Mouse (Mus musculus): Measurements from ENCODE around the gene Rpf1. TPM values are rescaled to one million over a fixed set of nuclear protein-coding genes. Genes with fewer than 3 reads are reported as not detected.

The Rpf1 gene
- 27.3 and 41.5 TPM in 2 replicates for polyA plus RNA-seq (2012; rRNA removed)
- 46.2 and 47.5 TPM in 2 replicates for polyA plus RNA-seq (2014; fragmentation: Nextera tagmentation; extraction: Ambion mirVana)

- under 1% methylated on average over 40 of the region's 82 CpGs for WGBS
These were observed at the start of gene Rpf1 for GRCm38 (mm10) chr3:146520798-146521651. TSS of gene Rpf1 (minus strand) at chr3:146521429.

GRCm38 (mm10) chr3:146570939-146571338 lies 49.7 kb upstream of the Rpf1 start:
- ATAC-seq (ENCODE audit: low FRiP score, low read depth) (no peak), DNase-seq (ENCODE audit: low spot score) (no peak)
- Histone ChIP-seq H3K4me2 (replicated peaks; ENCODE audit: low read depth, low read length, severe bottlenecking) (no peak overlapping the region), H3K4me1 (ENCODE audit: control insufficient read depth, insufficient read depth, low read length) (no peaks in the 10 kb centered on the region), H3K27ac (replicated peaks; ENCODE audit: low read depth, low read length) (no peak overlapping the region), H3K4me3 (replicated peaks; ENCODE audit: low read length) (no peak overlapping the region), H3K36me3 (ENCODE audit: control insufficient read depth, insufficient read depth, low read length) (no peaks in the 10 kb centered on the region), H3K27me3 (ENCODE audit: control insufficient read depth, insufficient read depth, low read length) (no peaks in the 10 kb centered on the region), H3K9me3 (ENCODE audit: control insufficient read depth, low read length) (no peaks in the 10 kb centered on the region), H3K9ac (ENCODE audit: low read depth, low read length, severe bottlenecking) (no peak overlapping the region)
- TF ChIP-seq POLR2A (IDR thresholded peaks at IDR 0.05; ENCODE audit: borderline replicate concordance, extremely low read depth, insufficient read depth, insufficient read length): no peak
- 89% methylated on average over 6 of the region's 6 CpGs for WGBS

More at GRCm38 (mm10) chr3:146520798-146521651, at the start of gene Rpf1:
- Histone ChIP-seq H3K9ac (ENCODE audit: low read depth, low read length, severe bottlenecking) (peak within 1 kb of the TSS; percentile 90), H3K36me3 (ENCODE audit: control insufficient read depth, insufficient read depth, low read length) (peaks cover 19% of the 10 kb centered on the region), H3K27me3 (ENCODE audit: control insufficient read depth, insufficient read depth, low read length) (no peaks in the 10 kb centered on the region), H3K4me3 (replicated peaks; ENCODE audit: low read length) (peak within 1 kb of the TSS; percentile 87), H3K4me1 (ENCODE audit: control insufficient read depth, insufficient read depth, low read length) (no peaks in the 10 kb centered on the region), H3K27ac (replicated peaks; ENCODE audit: low read depth, low read length) (peak within 1 kb of the TSS; percentile 97), H3K4me2 (replicated peaks; ENCODE audit: low read depth, low read length, severe bottlenecking) (peak within 1 kb of the TSS; percentile 71), H3K9me3 (ENCODE audit: control insufficient read depth, low read length) (no peaks in the 10 kb centered on the region)
- DNase-seq (ENCODE audit: low spot score): peak; percentile 93
- peak; percentile 97 for ATAC-seq (ENCODE audit: low FRiP score, low read depth)
- TF ChIP-seq POLR2A (IDR thresholded peaks at IDR 0.05; ENCODE audit: borderline replicate concordance, extremely low read depth, insufficient read depth, insufficient read length): peak; percentile 75; the same call in 1 of the 2 replicates

GRCm38 (mm10) chr3:146570148-146570782 lies 49.0 kb upstream of the Rpf1 start, which contains the start of gene Uox:
TSS of gene Uox (plus strand) at chr3:146570426.
- no peak for TF ChIP-seq POLR2A (IDR thresholded peaks at IDR 0.05; ENCODE audit: borderline replicate concordance, extremely low read depth, insufficient read depth, insufficient read length)
- Histone ChIP-seq H3K27ac (replicated peaks; ENCODE audit: low read depth, low read length) (no peak within 1 kb of the TSS), H3K36me3 (ENCODE audit: control insufficient read depth, insufficient read depth, low read length) (no peaks in the 10 kb centered on the region), H3K9me3 (ENCODE audit: control insufficient read depth, low read length) (no peaks in the 10 kb centered on the region), H3K4me2 (replicated peaks; ENCODE audit: low read depth, low read length, severe bottlenecking) (no peak within 1 kb of the TSS), H3K4me1 (ENCODE audit: control insufficient read depth, insufficient read depth, low read length) (no peaks in the 10 kb centered on the region), H3K4me3 (replicated peaks; ENCODE audit: low read length) (no peak within 1 kb of the TSS), H3K27me3 (ENCODE audit: control insufficient read depth, insufficient read depth, low read length) (no peaks in the 10 kb centered on the region), H3K9ac (ENCODE audit: low read depth, low read length, severe bottlenecking) (no peak within 1 kb of the TSS)
- 81% methylated on average over 10 of the region's 10 CpGs for WGBS
- no peak for ATAC-seq (ENCODE audit: low FRiP score, low read depth)
- no peak for DNase-seq (ENCODE audit: low spot score)

GRCm38 (mm10) chr3:146569594-146569993 lies 48.4 kb upstream of the Rpf1 start:
- no peaks in the 10 kb centered on the region for H3K27me3 ChIP-seq (ENCODE audit: control insufficient read depth, insufficient read depth, low read length)
- no peaks in the 10 kb centered on the region for H3K4me1 ChIP-seq (ENCODE audit: control insufficient read depth, insufficient read depth, low read length)
- DNase-seq (ENCODE audit: low spot score): no peak
- no peak overlapping the region for H3K9ac ChIP-seq (ENCODE audit: low read depth, low read length, severe bottlenecking)
- WGBS: 89% methylated on average over 3 of the region's 3 CpGs
- no peaks in the 10 kb centered on the region for H3K9me3 ChIP-seq (ENCODE audit: control insufficient read depth, low read length)
- no peak overlapping the region for H3K4me3 ChIP-seq (replicated peaks; ENCODE audit: low read length)
- TF ChIP-seq POLR2A (IDR thresholded peaks at IDR 0.05; ENCODE audit: borderline replicate concordance, extremely low read depth, insufficient read depth, insufficient read length): no peak
- no peak overlapping the region for H3K4me2 ChIP-seq (replicated peaks; ENCODE audit: low read depth, low read length, severe bottlenecking)
- ATAC-seq (ENCODE audit: low FRiP score, low read depth): no peak
- no peak overlapping the region for H3K27ac ChIP-seq (replicated peaks; ENCODE audit: low read depth, low read length)
- H3K36me3 ChIP-seq (ENCODE audit: control insufficient read depth, insufficient read depth, low read length): no peaks in the 10 kb centered on the region

DNA sequence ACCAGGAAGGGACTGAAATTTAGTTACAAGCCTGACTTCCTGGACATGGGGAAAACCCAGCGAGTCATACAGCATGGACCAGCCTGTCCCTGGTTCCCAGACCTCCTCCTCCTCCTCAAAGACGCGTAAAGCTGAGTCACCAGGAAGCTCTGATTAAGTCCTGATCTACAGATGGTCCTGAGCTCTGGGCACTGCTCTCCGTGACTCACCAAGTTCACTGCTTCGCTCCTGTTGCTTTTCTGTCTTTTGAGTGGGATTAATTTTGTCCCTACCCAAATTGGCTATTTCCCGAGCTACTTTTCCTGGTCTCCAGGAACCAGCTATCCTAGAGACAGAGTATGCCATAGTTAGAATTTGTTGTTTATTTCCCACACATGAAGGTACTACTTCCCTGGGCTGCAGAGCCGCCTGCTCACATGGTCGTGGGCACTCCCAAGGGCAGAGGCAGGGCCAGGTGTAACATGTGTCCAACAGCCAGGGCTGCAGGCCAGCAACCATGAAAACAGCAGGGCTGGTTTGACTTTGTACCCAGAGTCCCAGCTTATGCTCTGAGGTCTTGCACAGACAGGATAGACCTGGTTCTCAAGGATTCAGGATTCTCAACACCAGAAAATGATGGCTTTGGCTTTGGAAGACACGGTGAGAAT lies 46.8 kb upstream of the Rpf1 start:
- Histone ChIP-seq H3K9me3 (ENCODE audit: control insufficient read depth, low read length) (no peaks in the 10 kb centered on the region), H3K4me1 (ENCODE audit: control insufficient read depth, insufficient read depth, low read length) (no peaks in the 10 kb centered on the region), H3K36me3 (ENCODE audit: control insufficient read depth, insufficient read depth, low read length) (no peaks in the 10 kb centered on the region), H3K4me3 (replicated peaks; ENCODE audit: low read length) (no peak overlapping the region), H3K4me2 (replicated peaks; ENCODE audit: low read depth, low read length, severe bottlenecking) (no peak overlapping the region), H3K9ac (ENCODE audit: low read depth, low read length, severe bottlenecking) (no peak overlapping the region), H3K27me3 (ENCODE audit: control insufficient read depth, insufficient read depth, low read length) (no peaks in the 10 kb centered on the region), H3K27ac (replicated peaks; ENCODE audit: low read depth, low read length) (no peak overlapping the region)
- TF ChIP-seq POLR2A (IDR thresholded peaks at IDR 0.05; ENCODE audit: borderline replicate concordance, extremely low read depth, insufficient read depth, insufficient read length): no peak
- 60% methylated on average over 9 of the region's 9 CpGs for WGBS
- ATAC-seq (ENCODE audit: low FRiP score, low read depth) (no peak), DNase-seq (ENCODE audit: low spot score) (no peak)
